Mouse (Mus musculus) induced T-regulatory cell, adult 2 months (primary cell): Measurements from ENCODE around the gene Sap30l.

Experiments used
- DNase-seq: peaks from one replicate; pipeline ENCODE4 v3.0.0-alpha.2; 2012; ENCODE audit warnings: low read depth

Gene Sap30l

DNA sequence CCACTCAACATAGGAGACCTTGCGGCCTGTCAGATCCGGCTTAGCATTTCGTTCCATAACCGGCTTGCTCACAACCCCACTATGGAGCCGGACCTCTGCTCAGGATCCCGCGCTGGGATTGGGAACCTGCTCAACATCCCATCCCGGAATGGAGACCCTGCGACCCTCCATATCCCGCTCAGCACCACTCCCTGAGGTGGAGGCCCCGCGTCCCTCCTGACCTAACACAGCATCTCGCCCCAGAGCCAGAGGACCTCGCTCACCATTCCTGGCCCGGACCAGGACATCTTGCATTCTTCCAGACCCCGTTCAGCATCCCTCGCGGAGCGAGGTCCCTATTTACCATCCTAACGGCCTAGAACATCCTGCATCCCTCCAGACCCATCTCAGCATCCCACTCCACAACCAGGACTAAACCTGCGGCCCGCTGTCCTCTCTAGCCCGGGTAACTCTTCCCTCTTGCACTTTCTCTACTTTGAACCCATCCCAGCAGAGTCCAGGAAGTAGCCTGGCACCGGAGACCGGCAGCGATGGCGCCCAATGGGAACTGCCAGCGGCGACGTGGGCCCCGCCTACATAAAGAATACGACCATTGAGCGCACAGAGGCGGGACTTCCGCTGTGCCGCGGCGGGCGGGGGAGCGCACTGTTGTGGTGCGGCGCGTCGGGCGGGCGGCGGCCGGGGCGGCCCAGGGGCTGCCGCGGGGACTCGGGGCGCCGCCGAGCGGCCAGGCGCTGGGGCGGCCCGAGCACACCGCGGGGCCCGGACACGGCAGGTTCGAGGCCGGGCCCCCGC lies at the start of gene Sap30l:
Sap30l (plus strand) TSS at position 667 of the 795 bp plus-strand sequence.
- DNase-seq: peak; percentile 96

GRCm38 (mm10) chr11:57753538-57754203 lies 47.8 kb upstream of the Sap30l start:
- no peak for DNase-seq

- no peak for DNase-seq
Observed at GRCm38 (mm10) chr11:57758621-57759020, 42.8 kb upstream of the Sap30l start.

GRCm38 (mm10) chr11:57760509-57761058 lies 40.9 kb upstream of the Sap30l start:
- no peak for DNase-seq

GRCm38 (mm10) chr11:57761347-57761746 lies 40.1 kb upstream of the Sap30l start:
- no peak for DNase-seq

DNA sequence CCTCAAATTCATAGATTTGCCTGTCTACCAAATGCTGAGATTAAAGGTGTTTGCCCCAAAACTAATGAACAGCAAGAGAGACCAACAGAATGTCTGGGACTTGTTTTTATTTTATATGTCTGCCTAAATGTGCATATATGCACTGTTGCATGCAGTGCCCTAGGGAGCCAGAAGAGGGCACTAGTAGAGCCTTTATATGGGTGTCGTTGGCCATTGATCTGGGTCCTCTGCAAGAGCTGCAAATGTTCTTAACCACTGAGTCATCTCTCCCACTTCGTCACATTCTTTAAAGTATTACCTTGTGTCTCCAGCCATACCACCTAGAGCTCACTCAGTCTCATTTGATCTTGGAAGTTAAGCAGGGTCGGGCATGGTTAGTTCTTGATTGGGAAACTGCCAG lies 37.3 kb upstream of the Sap30l start:
- DNase-seq: peak; percentile 32

GRCm38 (mm10) chr11:57766617-57767016 lies 34.8 kb upstream of the Sap30l start:
- no peak for DNase-seq

- DNase-seq: no peak
Observed at GRCm38 (mm10) chr11:57767171-57767570, 34.3 kb upstream of the Sap30l start.

DNA sequence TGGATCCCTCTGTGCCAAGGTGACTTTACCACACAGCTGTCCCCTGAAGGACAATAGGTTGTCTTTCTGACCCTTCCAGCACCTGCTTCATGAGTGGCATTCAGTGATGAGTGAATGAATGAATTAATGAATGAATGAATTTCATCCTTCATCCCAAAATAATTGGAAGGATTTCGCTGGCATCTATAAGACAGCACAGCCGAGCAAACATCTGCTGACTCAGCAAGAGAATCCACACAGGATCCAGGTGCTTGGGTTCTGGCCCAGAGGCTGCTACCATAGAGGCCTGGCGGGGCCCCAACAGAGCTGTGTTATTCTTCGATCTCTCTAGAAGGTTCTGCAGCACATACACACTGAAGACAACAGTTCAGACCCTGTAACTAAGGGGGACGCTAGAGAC lies 30.7 kb upstream of the Sap30l start:
- DNase-seq: no peak

GRCm38 (mm10) chr11:57771676-57772075 lies 29.8 kb upstream of the Sap30l start:
- no peak for DNase-seq

GRCm38 (mm10) chr11:57773479-57773878 lies 28.0 kb upstream of the Sap30l start:
- DNase-seq: no peak

GRCm38 (mm10) chr11:57773936-57774335 lies 27.5 kb upstream of the Sap30l start:
- no peak for DNase-seq

DNA sequence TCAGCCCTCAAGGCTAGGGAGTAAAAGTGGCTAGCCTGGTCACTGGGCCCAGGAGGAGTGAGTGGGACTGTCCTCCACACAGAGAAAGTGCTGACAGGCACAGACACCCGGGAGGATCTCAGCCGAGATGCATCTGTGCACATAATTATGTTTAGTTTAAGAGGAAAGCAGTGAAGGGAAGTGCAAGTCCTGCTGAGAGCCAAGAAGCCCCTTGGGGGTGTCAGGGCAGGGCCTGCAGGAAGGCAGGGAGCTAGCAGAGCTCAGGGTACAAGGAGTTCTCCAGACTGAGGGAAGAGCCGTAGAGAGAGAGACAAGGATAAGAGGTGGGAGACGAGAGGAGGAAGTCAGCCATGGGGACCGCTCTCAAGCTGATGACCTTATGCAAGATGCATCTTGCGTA lies 25.6 kb upstream of the Sap30l start:
- DNase-seq: no peak

DNA sequence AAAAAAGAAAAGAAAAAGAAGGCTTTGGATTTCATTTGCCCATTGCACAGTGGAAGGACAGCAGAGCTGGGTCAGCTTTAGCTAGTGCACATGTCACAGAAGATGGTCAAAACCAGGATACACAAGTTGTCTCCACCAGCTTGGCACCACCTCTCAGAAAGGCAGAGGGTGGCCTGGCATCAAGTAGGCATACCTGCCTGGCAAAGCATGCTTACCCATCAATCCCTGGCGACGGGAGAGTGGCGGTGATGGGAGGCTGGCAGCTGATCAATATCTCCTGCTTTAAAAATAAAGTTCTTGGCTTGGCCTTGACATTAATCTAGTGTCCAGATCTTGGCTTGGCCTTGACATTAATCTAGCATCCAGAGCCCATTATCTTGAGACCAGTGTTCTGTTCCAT lies 24.9 kb upstream of the Sap30l start:
- DNase-seq: no peak

GRCm38 (mm10) chr11:57778349-57778748 lies 23.1 kb upstream of the Sap30l start:
- peak; percentile 78 for DNase-seq

GRCm38 (mm10) chr11:57779824-57780223 lies 21.6 kb upstream of the Sap30l start:
- no peak for DNase-seq

DNA sequence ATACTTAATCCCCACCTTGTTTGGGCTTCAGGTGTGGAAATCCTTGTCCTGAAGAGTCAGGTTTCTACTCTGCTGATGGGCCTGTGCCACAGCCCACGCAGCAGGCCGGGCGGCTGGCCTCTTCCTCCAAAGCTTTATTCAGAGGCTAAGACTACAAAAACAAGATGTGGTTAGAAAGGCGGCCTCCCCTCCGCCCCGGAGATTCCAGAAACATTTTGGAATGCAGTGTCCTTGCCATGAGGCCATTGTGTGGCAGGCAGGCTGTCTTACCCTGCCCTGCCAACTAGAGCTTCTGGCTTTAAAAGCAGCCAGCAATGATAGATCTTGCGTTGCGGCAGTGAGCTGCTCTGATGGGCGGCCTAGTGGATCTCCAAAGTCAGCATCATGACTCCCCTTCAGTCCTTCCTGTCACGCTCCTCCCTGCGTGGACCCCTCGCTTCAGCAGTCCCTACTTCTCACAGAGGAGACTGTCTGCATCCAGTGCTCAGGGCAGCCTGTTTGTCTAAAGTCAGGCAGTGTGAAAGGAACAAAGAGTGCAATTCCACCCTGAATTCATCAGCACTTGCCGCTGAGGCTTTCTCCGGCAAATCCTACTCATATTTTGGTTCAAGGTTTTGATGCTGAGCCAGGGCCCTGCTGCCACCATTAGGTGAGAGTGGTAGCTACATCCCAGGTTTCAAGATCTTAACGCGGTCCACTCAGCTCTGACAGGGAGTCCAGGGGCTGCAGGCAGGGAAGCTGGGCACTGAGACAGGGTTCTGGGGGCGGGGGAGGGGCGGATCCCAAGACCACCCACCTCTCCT lies 14.6 kb upstream of the Sap30l start:
- no peak for DNase-seq

DNA sequence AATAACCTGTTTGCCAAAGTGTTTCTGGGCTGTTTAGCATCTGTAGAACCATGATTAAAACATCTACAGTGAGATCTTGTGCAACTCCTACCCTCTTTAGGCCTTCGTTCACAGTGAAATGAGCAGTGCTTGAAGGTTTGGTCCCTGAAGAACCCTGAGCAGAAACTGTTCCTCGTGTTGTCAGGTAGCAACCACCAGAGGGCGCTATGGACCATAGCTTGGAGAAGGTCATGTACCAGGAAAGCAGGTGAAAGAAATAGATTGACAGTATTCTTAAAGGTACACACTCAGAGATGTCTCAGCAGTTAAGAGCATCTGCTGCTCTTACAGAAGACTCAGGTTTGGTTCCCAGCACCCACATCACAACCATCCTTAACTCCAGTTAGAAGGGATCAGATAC lies 13.5 kb upstream of the Sap30l start:
- DNase-seq: peak; percentile 87

DNA sequence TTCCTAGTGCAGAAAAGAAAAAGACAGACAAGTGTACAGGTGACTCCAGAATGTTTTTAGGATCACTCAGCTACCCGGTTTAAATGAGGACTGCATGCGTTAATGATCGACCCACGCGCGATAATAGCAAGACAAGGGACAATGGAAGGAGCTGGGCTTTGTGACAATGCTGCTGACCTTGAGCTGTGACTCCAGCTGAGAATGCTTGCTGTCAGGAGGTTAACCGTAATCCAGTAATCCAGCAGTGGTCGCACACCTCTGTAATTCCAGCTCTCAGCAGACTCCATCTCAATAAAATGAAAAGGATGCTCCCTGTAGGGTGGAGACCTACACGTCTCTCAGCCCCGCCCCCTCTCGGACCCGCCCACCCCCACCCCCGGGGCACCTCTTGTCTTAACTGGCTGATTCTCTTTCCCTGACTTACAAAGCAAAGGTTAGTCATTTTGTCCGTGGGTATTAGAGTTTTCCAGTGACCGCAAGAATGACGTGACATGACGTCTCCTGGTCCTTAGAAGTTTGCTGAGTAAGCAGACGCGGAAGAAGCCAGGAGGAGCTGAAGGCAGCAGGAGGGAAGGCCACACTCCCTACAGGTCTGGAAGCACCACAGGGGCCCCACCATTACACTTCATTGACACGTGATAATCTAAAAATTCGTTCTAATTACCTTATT lies 10.4 kb upstream of the Sap30l start:
- DNase-seq: peak; percentile 66

DNA sequence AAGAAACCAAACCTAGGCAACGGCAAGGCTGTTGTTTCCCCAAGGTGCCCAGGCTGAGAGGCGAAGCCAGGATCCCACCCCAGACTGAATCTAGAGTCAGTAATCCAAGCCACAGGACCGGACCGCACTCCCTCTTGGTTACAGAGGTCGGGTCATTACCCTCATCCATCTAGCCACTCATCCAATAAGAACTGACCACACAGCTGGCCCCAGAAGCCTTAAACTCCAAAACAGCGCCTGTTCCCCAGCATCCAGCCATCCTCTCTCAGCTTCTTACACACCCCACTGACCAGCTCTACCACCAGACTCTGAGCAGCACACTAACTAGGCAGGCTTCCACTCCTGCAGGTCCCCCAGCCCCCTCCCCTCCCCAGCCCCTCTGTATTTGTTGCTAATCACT lies 6.4 kb upstream of the Sap30l start:
- DNase-seq: no peak

GRCm38 (mm10) chr11:57797828-57798227 lies 3.6 kb upstream of the Sap30l start:
- DNase-seq: no peak

DNA sequence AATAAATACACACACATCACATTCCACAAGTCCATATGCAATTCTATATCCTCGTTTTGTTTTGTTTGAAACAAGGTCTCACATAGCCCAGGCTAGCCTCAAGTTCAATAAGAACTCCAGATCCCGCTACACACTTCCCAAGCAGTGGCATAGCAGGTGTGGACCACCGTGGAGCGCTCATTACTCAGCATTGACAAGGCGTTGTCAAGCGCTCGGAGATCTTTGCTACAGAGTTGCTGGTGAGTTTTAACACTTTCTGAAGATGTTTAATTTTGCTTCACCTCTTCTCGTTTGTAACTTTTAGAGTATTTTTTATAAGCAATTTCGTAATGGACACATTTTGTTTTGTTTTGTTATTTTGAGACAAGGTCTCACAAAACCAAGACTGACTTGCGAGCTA lies 2.0 kb upstream of the Sap30l start:
- DNase-seq: no peak
